Mouse (Mus musculus) adipocyte (in vitro differentiated cells): ENCODE results near the gene Zfp932.
A peak's percentile ranks its signal among the peaks of the same experiment; 100 is the strongest.
"Not testable (repeated sequence)": the region's sequence is repeated elsewhere in the genome, so short reads cannot be mapped to it uniquely, and the experiment has no call there.

ENCODE experiments used
- DNase-seq: peaks from one replicate; pipeline ENCODE4 v3.0.0-alpha.2; 2016; ENCODE audit warnings: low spot score

Gene Zfp932

GRCm38 (mm10) chr5:109996026-109996937 lies at the start of gene Zfp932:
TSS of gene Zfp932 (plus strand) at chr5:109996521.
- peak; percentile 85 for DNase-seq

- no peak for DNase-seq
These were observed 46.0 kb upstream of the Zfp932 start for GRCm38 (mm10) chr5:109950281-109950680.

GRCm38 (mm10) chr5:109980743-109981142 lies 15.6 kb upstream of the Zfp932 start:
- DNase-seq = not testable (repeated sequence)

GRCm38 (mm10) chr5:109995461-109995860 lies 860 bp upstream of the Zfp932 start:
- DNase-seq = not testable (repeated sequence)

- not testable (repeated sequence) for DNase-seq
These were observed 19.5 kb downstream of the Zfp932 start for GRCm38 (mm10) chr5:110015775-110016174.

GRCm38 (mm10) chr5:110023273-110023672 lies 27.0 kb downstream of the Zfp932 start:
- no peak for DNase-seq

GRCm38 (mm10) chr5:110023694-110024427 lies 27.5 kb downstream of the Zfp932 start:
- peak; percentile 4 for DNase-seq

GRCm38 (mm10) chr5:110057637-110058408 lies 61.5 kb downstream of the Zfp932 start:
- DNase-seq = peak; percentile 90
